Mouse (Mus musculus): ENCODE data around the gene Vmn2r81.
"Not testable (repeated sequence)": the region's sequence is repeated elsewhere in the genome, so short reads cannot be mapped to it uniquely, and the experiment has no call there.

Vmn2r81 gene

DNA sequence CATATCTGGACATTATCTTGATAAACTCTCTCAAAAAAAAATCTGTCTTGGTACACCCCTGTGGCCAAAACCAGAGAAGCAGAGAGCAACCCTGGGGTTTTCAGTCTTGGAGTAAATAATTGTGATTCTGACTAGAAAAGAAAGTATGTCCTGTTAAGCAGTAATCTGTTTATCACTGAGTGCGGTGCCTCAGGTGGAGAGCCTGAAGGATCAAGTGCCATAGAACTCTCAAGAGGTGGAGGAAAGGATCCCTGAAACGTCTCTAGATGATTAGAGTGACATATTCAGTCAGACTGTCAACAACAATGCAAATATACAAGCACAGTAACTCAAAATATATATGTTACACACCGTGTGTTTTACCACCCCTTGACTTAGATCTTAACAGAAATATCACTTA is at the start of gene Vmn2r81:
Vmn2r81 (plus strand) TSS at position 301 of the 400 bp plus-strand sequence.
- DNase-seq, result not testable (repeated sequence)

- not testable (repeated sequence) for DNase-seq
Observed at GRCm38 (mm10) chr10:79199973-79200372, 47.5 kb upstream of the Vmn2r81 start.

- DNase-seq, result no peak
Observed at GRCm38 (mm10) chr10:79220432-79220831, 27.1 kb upstream of the Vmn2r81 start.

GRCm38 (mm10) chr10:79221606-79222005 is 25.9 kb upstream of the Vmn2r81 start:
- DNase-seq, result no peak

- no peak for DNase-seq
Observed at GRCm38 (mm10) chr10:79222214-79222613, 25.3 kb upstream of the Vmn2r81 start.

GRCm38 (mm10) chr10:79322033-79322736 is 74.7 kb downstream of the Vmn2r81 start:
- DNase-seq, result not testable (repeated sequence)

- no peak for DNase-seq
Observed at GRCm38 (mm10) chr10:79322737-79323086, 75.2 kb downstream of the Vmn2r81 start.

Data from spleen, adult 18-20 months (tissue).